Mouse (Mus musculus) CH12.LX (cell line): ENCODE measurements at regions not wholly inside any gene's neighbourhood (a gene's known extent, or its start where the extent isn't known, plus 50 kb on each side); places are given as distances from the start of the nearest gene placed in this dataset.

Source experiments
- CTCF ChIP-seq, 2 experiments: IDR thresholded peaks in 1 of 2; conservative IDR thresholded peaks in 1 of 2; 2 replicates each; pipeline ENCODE4 v1.5.1; 2011 to 2012; ENCODE audit warnings: low read depth in 2 of 2, low read length in 2 of 2, improper control_type of control experiment in 1 of 2, inconsistent platforms in 1 of 2, mild to moderate bottlenecking in 1 of 2, moderate library complexity in 1 of 2
- E2F4 ChIP-seq: IDR thresholded peaks from 2 replicates; pipeline ENCODE4 v1.6.1; 2011; ENCODE audit warnings: low read depth, low read length, improper control_type of control experiment; ENCODE audit not compliant: insufficient replicate concordance
- MAX ChIP-seq: IDR thresholded peaks from 2 replicates; pipeline ENCODE4 v1.6.1; 2011; ENCODE audit warnings: low read length, improper control_type of control experiment
- MEF2A ChIP-seq: IDR thresholded peaks from 2 replicates; pipeline ENCODE4 v1.6.1; 2014; ENCODE audit warnings: low read depth, mild to moderate bottlenecking, inconsistent platforms, low read length, improper control_type of control experiment, borderline replicate concordance
- MXI1 ChIP-seq: IDR thresholded peaks from 2 replicates; pipeline ENCODE4 v1.6.1; 2011; ENCODE audit warnings: mild to moderate bottlenecking, low read depth, low read length, improper control_type of control experiment
- POLR2A ChIP-seq: IDR thresholded peaks from 2 replicates; pipeline ENCODE4 v1.6.1; 2011; ENCODE audit warnings: low read depth, mild to moderate bottlenecking, improper control_type of control experiment, low read length
- ZC3H11A ChIP-seq: IDR thresholded peaks from 2 replicates; pipeline ENCODE4 v1.6.1; 2012; ENCODE audit warnings: low read depth, mild to moderate bottlenecking, inconsistent platforms, low read length, improper control_type of control experiment
- ZKSCAN1 ChIP-seq: IDR thresholded peaks from 2 replicates; pipeline ENCODE4 v1.6.1; 2012; ENCODE audit warnings: low read depth, inconsistent platforms, low read length, improper control_type of control experiment, borderline replicate concordance

GRCm38 (mm10) chr13:97434961-97435864 is 194.3 kb downstream of the Enc1 start:
- TF ChIP-seq MAX, result no peak
- TF ChIP-seq ZKSCAN1, result no peak
- TF ChIP-seq CTCF (conservative IDR thresholded peaks at IDR 0.05 in 1 of 2, IDR thresholded peaks at IDR 0.05 in 1 of 2; ENCODE audit: low read depth in 2 of 2, low read length in 2 of 2), result no peak
- no peak for TF ChIP-seq POLR2A
- no peak for TF ChIP-seq MXI1
- TF ChIP-seq ZC3H11A, result no peak
- TF ChIP-seq MEF2A, result no peak
- TF ChIP-seq E2F4, result no peak
